9 mouse cellular contexts compared by ENCODE assay signal in genomic region chr11:103333719-103334398, GRCm38 (mm10). TPM values are rescaled to one million over a fixed set of nuclear protein-coding genes. Genes with fewer than 3 reads are reported as not detected.
DNase-seq lines count a peak whose midpoint lies in the region; ATAC-seq and TF ChIP-seq lines count a peak whose summit lies in the region.
"Had no signal": no experiment of that assay in that cellular context is flagged by ENCODE, and none has a peak within 500 bp of the region (broad histone marks: within the 10 kb centered on the region; RNA-seq: fewer than 3 reads in every experiment).

No protein-coding gene starts in this region.

- H3K4me2 ChIP-seq in kidney, embryonic 15.5 days, result peak overlapping the region; percentile 54
- peak overlapping the region; percentile 49 for H3K4me2 ChIP-seq in stomach, postnatal 0 days (replicated peaks; ENCODE audit: low read depth)
- H3K4me2 ChIP-seq: liver, embryonic 15.5 days had no signal

- H3K4me3 ChIP-seq in heart, embryonic 10.5 days, result peak overlapping the region; percentile 53
- peak overlapping the region; percentile 25 for H3K4me3 ChIP-seq in kidney, embryonic 15.5 days (replicated peaks)
- H3K4me3 ChIP-seq in stomach, postnatal 0 days (ENCODE audit: low read depth, low read length), result peak overlapping the region; percentile 21; the same call in 1 of the 2 replicates
- H3K4me3 ChIP-seq: liver, embryonic 15.5 days had no signal

- 16% methylated on average over 40 of the region's 40 CpGs for WGBS in heart, embryonic 10.5 days
- WGBS in kidney, embryonic 15.5 days, result 15% methylated on average over 40 of the region's 40 CpGs
- WGBS in stomach, postnatal 0 days, result 32% methylated on average over 39 of the region's 40 CpGs

- no peaks in the 10 kb centered on the region for H3K36me3 ChIP-seq in heart, embryonic 10.5 days
- no peaks in the 10 kb centered on the region for H3K36me3 ChIP-seq in kidney, embryonic 15.5 days
- H3K36me3 ChIP-seq in stomach, postnatal 0 days (ENCODE audit: control insufficient read depth, insufficient read depth, low read length), result 0 out of 2 replicates have a peak, but pooled peaks cover 2% of the 10 kb centered on the region

- no peak overlapping the region for H3K27ac ChIP-seq in heart, embryonic 10.5 days
- no peak overlapping the region for H3K27ac ChIP-seq in kidney, embryonic 15.5 days
- peak overlapping the region; percentile 74 for H3K27ac ChIP-seq in stomach, postnatal 0 days (replicated peaks)
- H3K27ac ChIP-seq: liver, embryonic 15.5 days had no signal

- no peak overlapping the region for H3K9ac ChIP-seq in kidney, embryonic 15.5 days
- no peak overlapping the region for H3K9ac ChIP-seq in stomach, postnatal 0 days (ENCODE audit: low read length)
- H3K9ac ChIP-seq: liver, embryonic 15.5 days had no signal

- peak; percentile 57 for DNase-seq in thymus, postnatal 4 days
- no peak for DNase-seq in thymus, postnatal 25 days
- DNase-seq in cerebellum, postnatal 25 days, result peak; percentile 76 to 82
- no peak for DNase-seq in heart, embryonic 10.5 days (ENCODE audit: low spot score)
- DNase-seq in lung, postnatal 36 days, result peak; percentile 48
- peak; percentile 79 for DNase-seq in stomach, postnatal 0 days (ENCODE audit: low spot score)
- DNase-seq in MN1 (ENCODE audit: low spot score), result no peak

- 0 out of 2 replicates have a peak, but pooled peaks have one; percentile 23 for ATAC-seq in kidney, embryonic 15.5 days (replicated peaks; ENCODE audit: low FRiP score)
- ATAC-seq in stomach, postnatal 0 days (ENCODE audit: low FRiP score, low TSS enrichment), result peak; percentile 24; the same call in 1 of the 2 replicates

- no peak for TF ChIP-seq EP300 in stomach, postnatal 0 days (optimal IDR thresholded peaks at IDR 0.05)

- peak; percentile 75 for TF ChIP-seq CTCF in stomach, postnatal 0 days (IDR thresholded peaks at IDR 0.05; ENCODE audit: low read depth)

- H3K4me1 ChIP-seq in heart, embryonic 10.5 days, result peaks cover 24% of the 10 kb centered on the region
- peaks cover 21% of the 10 kb centered on the region for H3K4me1 ChIP-seq in kidney, embryonic 15.5 days
- no peaks in the 10 kb centered on the region for H3K4me1 ChIP-seq in stomach, postnatal 0 days (replicated peaks; ENCODE audit: control insufficient read depth, insufficient read depth)
- H3K4me1 ChIP-seq: liver, embryonic 15.5 days had no signal

- H3K27me3 ChIP-seq in heart, embryonic 10.5 days (ENCODE audit: insufficient read depth, poor library complexity, severe bottlenecking), result peaks cover 63% of the 10 kb centered on the region
- H3K27me3 ChIP-seq in kidney, embryonic 15.5 days, result peaks cover 31% of the 10 kb centered on the region
- no peaks in the 10 kb centered on the region for H3K27me3 ChIP-seq in stomach, postnatal 0 days (ENCODE audit: control insufficient read depth, insufficient read depth, low read length)

- H3K9me3 ChIP-seq in heart, embryonic 10.5 days, result no peaks in the 10 kb centered on the region
- H3K9me3 ChIP-seq in kidney, embryonic 15.5 days (replicated peaks), result no peaks in the 10 kb centered on the region
- no peaks in the 10 kb centered on the region for H3K9me3 ChIP-seq in stomach, postnatal 0 days (ENCODE audit: control insufficient read depth, low read length)
- H3K9me3 ChIP-seq: liver, embryonic 15.5 days had no signal

RNA-seq across cellular contexts. Expression of gene Arhgap27, which starts 29.6 kb away (rescaled TPM):
- 5.7 and 6.0 TPM in 2 replicates for polyA plus RNA-seq in heart, embryonic 10.5 days (2016; fragmentation: Nextera tagmentation; extraction: Ambion mirVana)
- polyA plus RNA-seq in kidney, embryonic 15.5 days (2015; fragmentation: Nextera tagmentation; extraction: Ambion mirVana), result 15.8 and 17.2 TPM in 2 replicates
- polyA plus RNA-seq in stomach, postnatal 0 days (2015; fragmentation: Nextera tagmentation; extraction: Ambion mirVana), result 18.2 and 22.1 TPM in 2 replicates

Comparison
In these comparisons a context has a peak if more than half of its experiments do, and no peak if none do; other contexts are left out.
1. DNase-seq: peak in thymus, postnatal 4 days (single experiment), cerebellum, postnatal 25 days (2 of 2), lung, postnatal 36 days (single experiment) and stomach, postnatal 0 days (single experiment); none in thymus, postnatal 25 days (single experiment), heart, embryonic 10.5 days (single experiment) and MN1 (single experiment).
2. Peak in every context shown above with its lines, with median percentiles within 50 percentile points of each other: H3K4me3 ChIP-seq.